Mouse (Mus musculus) adrenal gland, adult (tissue): Measurements from ENCODE around the gene Pde8a.
A peak's percentile ranks its signal among the peaks of the same experiment; 100 is the strongest.

ENCODE experiments used
- DNase-seq, 2 experiments: peaks; one replicate each; pipeline ENCODE4 v3.0.0; 2022 to 2023; ENCODE audit warnings: low spot score in 1 of 2; ENCODE audit not compliant: inconsistent age in 2 of 2

Gene Pde8a

GRCm38 (mm10) chr7:81209979-81210685 lies 3.3 kb upstream of the Pde8a start:
- peak; percentile 29 to 56 for DNase-seq

GRCm38 (mm10) chr7:81211760-81212159 lies 1.6 kb upstream of the Pde8a start:
- DNase-seq: peak; percentile 86 to 89

DNA sequence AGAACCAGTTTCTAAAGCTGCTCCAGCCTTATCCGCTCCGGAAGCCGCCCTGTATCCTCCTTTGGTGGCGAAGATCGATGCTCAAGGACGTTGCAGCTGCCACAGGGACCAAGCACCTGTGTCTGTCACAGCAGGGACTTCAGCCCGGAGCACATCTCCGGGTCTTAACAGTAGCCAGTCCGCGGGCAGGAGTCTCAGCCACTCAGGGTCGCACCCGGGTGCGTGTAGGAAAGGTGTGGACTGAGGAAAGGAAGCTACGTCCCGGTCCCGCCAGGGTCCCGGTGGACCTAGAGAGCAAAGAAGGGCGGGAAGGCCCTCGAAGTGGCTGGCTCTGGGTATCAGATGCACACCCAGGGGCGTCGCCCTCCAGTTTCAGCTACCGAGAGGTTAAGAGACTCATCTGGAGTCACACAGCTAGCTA lies 1.1 kb upstream of the Pde8a start:
- DNase-seq: peak; percentile 88 to 95

DNA sequence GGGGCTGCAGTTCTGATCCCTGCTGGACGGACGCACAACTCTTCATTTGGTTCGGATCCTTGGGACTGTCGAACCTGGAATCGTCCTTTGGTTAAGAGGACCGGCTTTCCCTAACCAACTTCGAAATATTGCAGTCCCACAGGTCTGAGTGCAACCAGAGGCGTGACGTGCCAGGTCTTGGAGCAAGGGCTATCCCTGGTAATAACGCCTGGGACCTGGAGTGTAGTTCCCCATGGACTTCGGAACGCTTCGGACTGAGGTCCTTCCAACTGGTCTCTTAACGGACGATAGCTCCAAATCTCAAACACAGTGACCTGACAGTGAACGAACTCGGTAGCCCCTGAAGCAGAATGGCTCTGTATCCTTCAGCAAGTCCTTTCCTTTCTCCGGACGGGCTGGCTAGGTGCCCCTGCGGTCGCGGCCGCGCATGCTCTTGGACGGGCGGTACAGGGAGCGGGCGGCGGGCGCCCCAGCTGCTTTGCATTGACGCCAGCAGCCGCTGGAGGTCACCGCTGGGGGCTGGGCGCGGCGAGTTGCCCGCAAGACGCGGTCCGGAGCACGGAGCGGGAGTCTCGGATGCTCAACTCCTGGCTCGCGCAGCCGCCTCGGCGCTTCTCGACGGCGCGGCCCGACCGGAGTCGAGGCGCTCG lies 574 bp upstream of the Pde8a start:
- peak; percentile 98 to 99 for DNase-seq

- peak; percentile 61 to 74 for DNase-seq
These were observed 934 bp downstream of the Pde8a start for GRCm38 (mm10) chr7:81214153-81214907.

GRCm38 (mm10) chr7:81215950-81216349 lies 2.6 kb downstream of the Pde8a start:
- DNase-seq: peak; percentile 39 to 53

- no peak for DNase-seq
These were observed 5.9 kb downstream of the Pde8a start for GRCm38 (mm10) chr7:81219321-81219720.

- no peak for DNase-seq
These were observed 7.0 kb downstream of the Pde8a start for GRCm38 (mm10) chr7:81220381-81220780.

DNA sequence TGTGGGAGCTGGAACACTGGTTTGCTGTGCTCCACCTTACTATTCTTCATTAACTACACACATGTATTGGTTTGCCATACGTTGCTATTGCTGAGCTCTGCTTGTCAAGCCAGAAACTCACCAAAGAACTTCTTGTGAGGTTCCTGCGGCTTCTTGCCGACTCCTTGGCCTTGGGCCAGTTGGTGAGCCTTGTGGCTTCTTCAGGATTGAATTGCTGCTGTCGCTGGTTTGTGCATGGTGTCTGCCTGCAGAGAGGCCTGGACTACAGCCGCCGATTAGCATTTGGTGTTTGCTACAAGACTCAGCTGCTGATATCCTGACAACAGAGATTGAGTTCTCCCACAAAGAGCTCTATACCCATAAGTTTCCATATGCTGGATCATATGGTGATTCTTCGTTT lies 10.9 kb downstream of the Pde8a start:
- peak in 1 of 2 experiments; percentile 30 for DNase-seq

DNA sequence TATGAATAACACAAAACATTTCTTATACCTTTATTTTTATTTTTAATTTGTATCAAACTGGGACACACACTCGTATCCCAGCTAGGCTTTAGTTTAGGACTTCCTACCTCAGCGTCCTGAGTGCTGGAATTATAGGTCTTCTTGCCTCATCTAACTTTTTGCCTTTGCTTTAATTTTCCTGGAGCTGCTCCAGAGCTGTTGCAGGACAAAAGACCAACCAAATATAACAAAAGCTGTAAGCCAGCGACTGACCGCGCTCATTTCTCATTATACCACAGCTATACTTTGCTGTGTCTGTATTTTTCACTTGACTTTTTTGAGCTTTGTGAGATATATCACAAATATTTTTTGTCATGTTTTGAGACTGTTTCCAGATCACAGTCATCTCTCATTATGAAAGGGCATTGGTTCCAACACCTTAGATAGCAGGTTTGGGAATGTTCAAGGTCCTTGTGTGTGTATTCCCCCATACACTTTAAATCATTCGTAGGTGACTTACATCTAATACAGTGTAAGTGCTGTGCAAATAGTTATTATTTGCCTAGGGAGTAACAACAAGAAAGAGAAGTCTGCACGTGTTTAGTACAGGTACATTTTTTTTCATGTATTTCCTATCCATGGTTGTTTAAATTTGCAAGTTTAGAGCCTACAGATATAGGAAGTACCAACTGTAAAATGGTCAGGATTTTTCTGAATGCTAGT lies 16.8 kb downstream of the Pde8a start:
- peak in 1 of 2 experiments; percentile 32 for DNase-seq

DNA sequence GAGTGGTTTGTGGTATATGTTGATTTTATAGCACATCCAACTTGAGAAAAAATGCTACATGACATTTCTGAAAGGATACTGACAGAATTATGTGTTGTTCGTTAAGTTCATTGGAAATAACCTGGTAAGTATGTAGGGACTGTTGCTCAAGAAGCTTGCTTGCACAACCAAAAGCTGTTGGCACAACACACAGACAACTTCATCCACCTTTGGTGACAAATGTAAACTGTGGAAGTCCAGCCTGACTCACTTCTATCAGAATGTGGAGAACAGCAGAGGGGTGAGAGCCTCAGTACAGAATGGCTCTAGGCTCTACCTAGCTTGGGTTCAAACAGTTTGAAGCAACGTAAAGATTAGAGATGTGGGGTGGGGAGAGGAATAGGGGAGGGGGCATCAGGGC lies 19.3 kb downstream of the Pde8a start:
- peak in 1 of 2 experiments; percentile 48 for DNase-seq

GRCm38 (mm10) chr7:81235117-81235516 lies 21.7 kb downstream of the Pde8a start:
- DNase-seq: no peak

- DNase-seq: no peak
These were observed 22.3 kb downstream of the Pde8a start for GRCm38 (mm10) chr7:81235600-81236223.

GRCm38 (mm10) chr7:81243361-81243760 lies 30.0 kb downstream of the Pde8a start:
- DNase-seq: no peak

DNA sequence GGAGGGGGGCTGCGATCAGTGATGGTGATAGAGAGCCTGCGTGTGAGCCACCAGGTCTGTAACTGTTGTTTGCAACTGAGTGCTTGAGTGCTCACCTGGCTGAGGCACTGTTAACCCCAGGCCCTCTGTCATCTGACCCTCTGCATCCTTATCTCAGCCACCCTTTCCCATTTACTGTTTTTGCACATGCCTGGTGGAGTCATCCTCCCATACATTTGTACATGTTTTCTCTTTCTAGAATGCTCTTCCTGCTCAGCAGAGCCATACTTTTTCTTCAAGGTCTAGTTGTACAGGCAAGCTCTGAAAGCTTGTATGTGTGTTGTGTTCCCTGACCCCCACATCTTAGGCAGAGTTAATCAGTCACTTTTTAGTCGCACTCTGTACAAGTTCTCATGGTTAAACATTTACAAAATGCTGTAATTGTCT lies 36.5 kb downstream of the Pde8a start:
- no peak for DNase-seq

GRCm38 (mm10) chr7:81250601-81251000 lies 37.2 kb downstream of the Pde8a start:
- no peak for DNase-seq

- DNase-seq: no peak
These were observed 38.1 kb downstream of the Pde8a start for GRCm38 (mm10) chr7:81251521-81251920.

DNA sequence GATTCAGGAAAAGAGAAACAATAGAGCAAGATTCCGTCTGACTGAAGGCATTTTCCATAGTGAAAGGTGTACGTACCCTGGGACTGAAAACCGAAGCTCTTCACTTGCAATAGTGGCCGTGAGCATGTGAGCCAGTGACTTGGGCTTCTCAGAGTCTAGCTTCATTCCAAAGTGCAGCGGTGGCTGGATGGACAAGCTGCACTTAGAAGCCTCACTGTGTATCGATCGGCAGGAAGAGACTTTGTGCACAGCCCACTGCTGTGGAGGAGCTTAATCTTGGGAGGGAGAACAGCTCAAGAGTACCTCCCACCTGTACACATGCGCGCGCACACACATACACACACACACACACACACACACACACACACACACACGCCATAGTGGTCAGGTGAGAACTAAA lies 39.9 kb downstream of the Pde8a start:
- DNase-seq: no peak

DNA sequence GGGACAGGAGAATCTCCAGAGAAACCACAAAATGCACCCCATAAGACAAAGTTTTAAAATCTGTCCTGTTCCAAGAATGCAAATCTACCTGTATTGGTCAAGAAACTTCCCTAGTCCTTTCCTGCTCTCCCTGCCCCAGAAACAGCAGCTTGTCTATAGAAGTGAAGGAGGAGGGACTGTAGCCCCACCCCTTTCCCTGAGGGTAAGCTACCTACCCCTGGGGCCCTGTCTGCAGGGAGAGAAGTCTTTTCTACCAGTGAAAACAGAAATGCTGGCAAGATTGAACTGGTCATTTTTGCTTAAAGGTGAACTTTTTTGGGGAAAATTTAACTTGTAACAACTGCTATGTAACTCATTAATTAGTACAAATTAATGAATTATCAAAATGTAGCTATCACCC lies 41.2 kb downstream of the Pde8a start:
- no peak for DNase-seq

DNA sequence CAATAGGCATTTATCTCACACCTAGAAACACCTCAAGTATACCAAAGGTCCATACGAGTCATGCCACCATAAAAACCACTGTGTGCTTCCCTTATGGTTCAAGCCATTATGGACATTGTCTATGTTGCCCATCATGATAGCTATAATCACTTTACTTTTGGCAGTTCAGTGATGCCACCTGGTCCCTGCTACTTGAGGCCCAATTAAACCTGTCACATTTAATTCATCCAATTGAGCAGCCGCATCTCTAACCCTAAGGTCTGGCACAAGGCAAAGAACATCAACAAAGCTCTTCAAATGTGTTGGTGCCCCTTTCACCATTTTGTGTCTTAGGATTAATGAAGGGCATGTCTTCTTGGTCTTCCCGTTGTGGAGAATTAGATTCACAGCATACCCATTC lies 42.1 kb downstream of the Pde8a start:
- DNase-seq: no peak

GRCm38 (mm10) chr7:81256773-81257172 lies 43.4 kb downstream of the Pde8a start:
- no peak for DNase-seq
